Mouse (Mus musculus): ENCODE measurements around the gene Pcnx3.
A peak's percentile ranks its signal among the peaks of the same experiment; 100 is the strongest.
"Not testable (repeated sequence)": the region's sequence is repeated elsewhere in the genome, so short reads cannot be mapped to it uniquely, and the experiment has no call there.

The Pcnx3 gene

GRCm38 (mm10) chr19:5713255-5713654 lies 24.5 kb upstream of the Pcnx3 start:
- no peak for DNase-seq (ENCODE audit: extremely low read depth, low read depth)

- DNase-seq (ENCODE audit: extremely low read depth, low read depth) = no peak
Observed at GRCm38 (mm10) chr19:5711907-5712460, 23.3 kb upstream of the Pcnx3 start.

- no peak for DNase-seq (ENCODE audit: extremely low read depth, low read depth)
Observed at GRCm38 (mm10) chr19:5711218-5711617, 22.5 kb upstream of the Pcnx3 start.

DNA sequence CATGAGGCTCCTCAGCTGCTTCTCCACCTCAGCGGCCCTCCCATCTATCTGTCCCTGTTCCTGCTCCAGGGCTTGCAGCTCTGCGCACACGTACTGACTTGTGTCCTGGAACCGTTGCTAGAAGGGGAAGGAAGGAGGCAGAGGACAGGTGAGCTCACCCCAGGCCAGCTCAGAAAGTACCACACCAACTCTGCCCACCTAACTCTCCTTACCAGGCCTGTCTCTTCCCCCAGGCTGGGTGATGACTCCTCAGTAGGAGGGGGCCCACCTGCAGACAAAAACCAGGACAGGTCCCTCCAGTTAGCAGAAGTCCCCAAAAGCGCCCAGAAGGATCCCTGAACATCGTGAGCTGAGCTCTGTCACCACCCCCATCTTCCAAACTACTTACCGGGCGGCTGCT lies 21.9 kb upstream of the Pcnx3 start:
- no peak for DNase-seq (ENCODE audit: extremely low read depth, low read depth)

- DNase-seq (ENCODE audit: extremely low read depth, low read depth) = no peak
Observed at GRCm38 (mm10) chr19:5710068-5710467, 21.4 kb upstream of the Pcnx3 start.

GRCm38 (mm10) chr19:5704801-5705571 lies 16.3 kb upstream of the Pcnx3 start:
- DNase-seq (ENCODE audit: extremely low read depth, low read depth) = no peak

DNA sequence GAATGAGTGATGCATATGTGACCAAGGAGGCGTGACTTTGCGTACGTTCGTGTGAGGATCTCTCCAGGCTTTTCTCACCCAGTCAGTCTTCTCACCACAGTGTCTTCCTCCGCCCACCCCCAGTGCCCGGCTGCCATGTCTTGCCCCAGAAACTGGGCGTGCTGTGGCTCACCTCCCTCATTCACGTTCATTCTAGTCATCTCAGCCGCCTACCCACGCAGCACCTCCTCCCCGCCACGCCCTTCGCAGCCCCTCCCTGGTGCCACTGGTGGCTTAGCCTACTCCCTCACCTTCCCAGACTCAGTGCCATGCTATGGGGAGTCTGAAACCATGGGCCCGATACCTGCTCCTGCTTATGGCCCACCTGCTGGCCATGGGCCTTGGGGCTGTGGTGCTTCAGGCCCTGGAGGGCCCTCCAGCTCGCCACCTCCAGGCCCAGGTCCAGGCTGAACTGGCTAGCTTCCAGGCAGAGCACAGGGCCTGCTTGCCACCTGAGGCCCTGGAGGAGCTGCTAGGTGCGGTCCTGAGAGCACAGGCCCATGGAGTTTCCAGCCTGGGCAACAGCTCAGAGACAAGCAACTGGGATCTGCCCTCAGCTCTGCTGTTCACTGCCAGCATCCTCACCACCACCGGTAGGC lies 15.6 kb upstream of the Pcnx3 start, which contains the start of gene Kcnk7:
Gene Kcnk7, plus strand, starts transcription at position 205 of the 638 bp plus-strand sequence.
- no peak for DNase-seq (ENCODE audit: extremely low read depth, low read depth)

GRCm38 (mm10) chr19:5695849-5696462 lies 7.2 kb upstream of the Pcnx3 start:
- DNase-seq (ENCODE audit: extremely low read depth, low read depth) = no peak

- DNase-seq (ENCODE audit: extremely low read depth, low read depth) = no peak
Observed at GRCm38 (mm10) chr19:5693801-5694200, 5.1 kb upstream of the Pcnx3 start.

DNA sequence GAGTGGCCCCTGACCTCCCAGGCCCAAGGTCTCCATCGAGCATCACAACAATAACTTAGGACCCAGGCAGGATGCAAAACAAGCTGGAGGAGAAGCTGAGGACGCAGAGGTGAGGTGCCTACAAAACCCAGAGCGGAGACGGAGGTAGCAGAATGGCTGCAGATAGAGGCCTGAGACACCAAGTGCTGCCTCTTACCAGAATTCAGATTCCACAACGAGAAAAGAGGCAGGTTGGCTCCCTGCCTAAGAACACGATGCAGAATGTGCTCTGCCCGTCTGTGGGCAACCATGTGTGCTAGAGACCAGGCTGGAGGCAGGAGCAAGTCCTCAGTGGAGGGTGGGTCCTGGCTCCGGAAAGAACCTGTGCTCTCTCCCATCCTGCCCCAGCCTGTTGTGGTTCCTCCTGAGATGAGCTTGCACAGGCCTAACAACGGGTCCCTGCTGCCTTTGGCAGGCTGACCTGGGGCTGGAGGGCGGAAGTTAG lies 4.2 kb upstream of the Pcnx3 start:
- DNase-seq (ENCODE audit: extremely low read depth, low read depth) = no peak

DNA sequence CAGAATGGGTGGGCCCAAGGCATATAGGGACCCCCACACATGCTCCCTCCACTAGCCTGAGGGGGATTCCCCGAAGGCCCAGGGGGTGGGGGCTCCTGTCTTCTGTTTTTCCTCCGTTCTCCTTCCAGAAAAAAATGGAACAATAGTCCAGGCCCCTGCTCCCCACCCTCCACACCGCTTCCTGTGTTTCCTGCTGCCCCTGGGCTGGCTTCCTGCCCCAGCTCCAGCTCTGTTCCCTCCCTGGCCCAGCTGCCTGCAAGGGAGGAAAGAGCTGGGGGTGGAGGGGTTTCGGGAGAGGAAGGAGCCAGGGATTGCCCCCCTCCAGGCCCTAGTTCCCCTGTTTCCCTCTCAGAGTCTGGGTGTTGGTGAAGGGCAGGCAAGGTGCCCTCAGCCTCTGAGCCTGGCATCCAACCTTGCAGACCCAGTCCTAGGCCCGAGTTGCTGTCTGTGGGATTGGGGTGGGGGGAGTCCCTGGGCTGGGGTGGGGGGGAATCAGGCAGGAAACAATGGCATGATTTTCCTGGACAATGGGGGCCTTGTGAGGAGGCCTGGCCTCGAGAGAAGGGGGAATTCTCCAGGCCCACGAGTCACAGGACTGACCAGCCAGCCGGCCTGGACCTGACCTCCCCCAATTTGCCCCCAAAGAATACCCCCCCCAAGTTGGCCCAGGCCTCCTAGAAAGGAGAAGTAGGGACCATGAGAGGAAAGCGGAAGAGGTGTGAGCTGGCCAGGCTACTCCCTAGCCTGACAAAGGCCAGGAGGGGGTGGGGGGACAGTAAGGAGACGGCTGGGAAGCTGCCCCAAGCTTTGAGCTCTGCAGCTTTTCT lies 3.6 kb upstream of the Pcnx3 start:
- DNase-seq (ENCODE audit: extremely low read depth, low read depth) = peak; percentile 51

DNA sequence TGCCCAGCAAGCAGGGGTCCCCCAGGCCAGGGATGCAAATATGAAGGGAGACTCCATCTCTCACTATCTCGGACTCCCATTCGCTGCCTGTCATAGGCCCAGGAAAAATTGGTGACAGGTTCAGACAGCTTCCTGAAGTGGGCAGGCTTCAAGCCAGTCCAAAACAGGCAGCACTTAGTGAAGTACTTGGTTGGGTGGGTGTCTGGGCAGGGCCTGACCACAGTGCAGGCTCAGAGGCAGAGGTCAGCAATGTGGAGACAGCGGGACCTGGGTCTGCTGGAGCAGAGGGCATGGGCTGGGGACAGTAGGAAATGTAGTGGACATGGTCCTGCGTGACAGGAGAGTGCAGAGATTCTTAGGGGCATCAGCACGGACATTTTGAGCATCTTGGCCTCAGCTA lies 2.9 kb upstream of the Pcnx3 start:
- no peak for DNase-seq (ENCODE audit: extremely low read depth, low read depth)

DNA sequence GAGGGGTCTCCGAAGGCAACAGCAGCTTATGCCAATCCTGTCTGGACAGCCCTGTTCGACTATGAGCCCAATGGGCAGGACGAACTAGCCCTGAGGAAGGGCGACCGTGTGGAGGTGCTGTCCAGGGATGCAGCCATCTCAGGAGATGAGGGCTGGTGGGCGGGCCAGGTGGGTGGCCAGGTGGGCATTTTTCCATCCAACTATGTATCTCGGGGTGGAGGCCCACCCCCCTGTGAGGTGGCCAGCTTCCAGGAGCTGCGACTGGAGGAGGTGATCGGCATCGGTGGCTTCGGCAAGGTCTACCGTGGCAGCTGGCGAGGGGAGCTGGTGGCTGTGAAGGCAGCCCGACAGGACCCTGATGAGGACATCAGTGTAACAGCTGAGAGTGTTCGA lies 1.6 kb upstream of the Pcnx3 start:
- no peak for DNase-seq (ENCODE audit: extremely low read depth, low read depth)

DNA sequence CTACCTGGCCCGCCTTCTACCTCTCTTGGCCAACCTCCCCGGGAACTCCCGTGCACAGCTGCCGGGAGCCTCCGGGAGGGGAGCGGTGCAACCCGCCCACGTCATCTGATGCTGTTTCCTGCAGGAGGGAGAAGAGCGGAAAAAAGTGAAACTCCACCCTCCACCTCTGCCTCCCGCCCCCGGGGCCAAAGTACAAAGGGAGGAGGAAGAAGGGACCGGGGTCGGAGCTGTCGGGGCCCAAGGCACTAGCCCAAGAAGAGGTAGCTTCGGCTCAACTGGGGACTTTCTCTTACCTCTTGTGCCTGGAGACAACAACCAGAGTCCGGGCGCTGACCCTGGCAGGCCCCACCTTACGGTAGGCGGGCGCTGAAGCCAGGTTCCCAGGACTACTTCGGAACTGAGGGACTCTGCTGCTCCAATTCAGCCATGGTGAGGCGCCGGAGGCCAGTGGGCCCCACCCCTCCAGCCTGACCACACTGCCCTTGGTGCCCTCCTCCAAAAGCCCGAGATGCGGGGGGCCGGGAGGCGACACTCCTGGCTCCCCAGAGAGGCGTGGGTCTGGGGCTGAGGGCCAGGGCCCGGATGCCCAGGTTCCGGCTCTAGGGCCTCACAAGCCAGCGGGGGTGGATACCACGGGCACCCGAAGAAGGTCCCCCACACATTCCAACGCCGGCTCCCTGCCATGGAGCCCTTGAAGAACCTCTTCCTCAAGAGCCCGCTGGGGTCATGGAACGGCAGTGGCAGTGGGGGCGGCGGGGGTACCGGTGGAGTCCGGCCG lies 1.0 kb upstream of the Pcnx3 start:
- peak; percentile 75 for DNase-seq (ENCODE audit: extremely low read depth, low read depth)

- DNase-seq (ENCODE audit: extremely low read depth, low read depth) = peak; percentile 32
Observed at GRCm38 (mm10) chr19:5689088-5689428, 350 bp upstream of the Pcnx3 start.

DNA sequence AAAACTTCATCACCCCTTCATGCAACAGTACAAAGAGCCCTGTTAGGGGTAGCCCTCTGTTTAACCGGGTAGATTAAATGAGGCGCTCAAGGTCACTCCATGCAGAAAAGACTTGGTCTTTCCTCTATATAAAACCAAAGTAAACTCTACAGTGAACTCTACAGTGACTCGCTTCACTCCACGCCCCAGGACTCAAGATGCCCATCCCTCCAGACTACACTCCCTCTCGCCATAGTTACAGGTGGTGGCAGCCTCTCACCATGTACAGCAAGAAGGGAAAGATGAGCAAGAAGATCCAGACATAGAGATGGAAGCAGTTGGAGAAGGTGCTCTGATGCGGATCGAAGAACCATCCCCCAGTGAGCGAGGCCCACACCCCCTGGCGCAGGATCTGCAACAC lies 970 bp downstream of the Pcnx3 start:
- no peak for DNase-seq (ENCODE audit: extremely low read depth, low read depth)

GRCm38 (mm10) chr19:5686954-5687353 lies 1.8 kb downstream of the Pcnx3 start:
- not testable (repeated sequence) for DNase-seq (ENCODE audit: extremely low read depth, low read depth)

DNA sequence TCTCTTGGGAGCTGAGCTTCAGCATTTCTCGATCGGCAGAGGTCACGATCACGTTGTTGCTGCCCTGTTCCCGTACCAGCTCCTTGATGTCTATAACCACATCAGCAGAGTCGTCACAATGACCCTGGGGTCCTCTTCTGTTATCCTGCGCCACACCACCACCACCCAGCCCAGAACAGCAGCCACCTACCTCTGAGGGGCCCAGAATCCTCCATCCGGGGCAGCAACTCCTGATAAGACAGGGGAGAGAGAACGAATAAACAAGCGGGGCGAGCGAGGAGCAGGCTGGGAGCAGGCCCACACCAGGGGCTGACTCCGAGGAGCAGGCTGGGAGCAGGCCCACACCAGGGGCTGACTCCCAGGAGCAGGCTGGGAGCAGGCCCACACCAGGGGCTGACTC lies 2.3 kb downstream of the Pcnx3 start:
- no peak for DNase-seq (ENCODE audit: extremely low read depth, low read depth)

GRCm38 (mm10) chr19:5685861-5686260 lies 2.8 kb downstream of the Pcnx3 start:
- DNase-seq (ENCODE audit: extremely low read depth, low read depth) = no peak

DNA sequence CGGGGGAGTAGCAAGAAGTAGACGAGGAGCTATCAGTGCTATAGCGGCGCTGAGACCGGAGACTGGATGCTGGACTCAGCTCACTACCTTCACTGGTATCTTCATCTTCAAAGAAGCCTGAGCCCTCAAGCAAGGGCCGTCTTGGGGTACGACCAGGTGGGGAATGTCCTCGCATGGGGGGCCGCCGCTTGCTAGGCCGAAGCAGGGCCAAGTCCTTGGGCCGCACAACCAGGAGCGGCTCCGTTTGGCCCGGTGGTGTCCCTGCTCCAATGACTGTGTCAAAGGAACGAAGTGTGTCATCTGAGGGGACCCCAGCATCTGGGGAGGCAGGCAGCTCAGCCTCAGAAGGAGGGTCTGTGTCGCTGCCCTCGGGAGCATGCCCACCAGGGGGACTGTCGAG lies 3.3 kb downstream of the Pcnx3 start:
- no peak for DNase-seq (ENCODE audit: extremely low read depth, low read depth)

DNA sequence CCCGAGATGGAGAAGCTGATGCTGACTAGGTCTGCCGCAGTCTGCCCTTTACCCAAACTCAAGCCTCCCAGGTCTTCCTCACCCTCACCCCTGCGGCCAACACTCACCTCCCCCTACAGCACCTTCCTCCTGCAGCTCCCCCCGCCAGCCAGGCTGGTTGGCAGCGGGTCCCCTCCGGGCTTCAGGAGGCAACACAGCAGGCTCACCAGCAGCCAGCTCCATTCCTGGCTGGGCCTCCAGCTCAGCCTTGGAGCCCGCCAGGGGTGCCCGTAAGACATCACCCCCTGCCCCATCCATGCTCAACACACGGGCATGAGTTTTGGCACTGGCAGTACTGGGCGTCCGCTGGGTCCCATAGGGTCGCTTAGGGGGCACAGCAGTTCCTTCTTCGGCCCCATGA lies 3.7 kb downstream of the Pcnx3 start:
- no peak for DNase-seq (ENCODE audit: extremely low read depth, low read depth)

Data from MEL-GATA-1-ER (cell line).